Mouse (Mus musculus) G1E (cell line): Measurements from ENCODE around the gene Hspa1b.
"Not testable (repeated sequence)": the region's sequence is repeated elsewhere in the genome, so short reads cannot be mapped to it uniquely, and the experiment has no call there.

Experiments
- CTCF ChIP-seq: IDR thresholded peaks from 2 replicates; pipeline ENCODE4 v1.5.1; 2012; ENCODE audit warnings: low read depth, low read length, inconsistent platforms, mixed read lengths
- GATA2 ChIP-seq: IDR thresholded peaks from 2 replicates; pipeline ENCODE4 v1.6.1; 2012; ENCODE audit warnings: low read depth, low read length, inconsistent platforms, borderline replicate concordance

- TF ChIP-seq CTCF, GATA2: not testable (repeated sequence)
Measured at GRCm38 (mm10) chr17:35005902-35006301, 46.9 kb upstream of the Hspa1b start.
